Mouse (Mus musculus) bone marrow macrophage, adult 2 months (primary cell): ENCODE measurements around the gene Atp6v1g3.

Source experiments
- CTCF ChIP-seq: IDR thresholded peaks from 2 replicates; pipeline ENCODE4 v1.5.1; 2012; ENCODE audit warnings: low read depth, mild to moderate bottlenecking, low read length, moderate library complexity
- POLR2A ChIP-seq: IDR thresholded peaks from 2 replicates; pipeline ENCODE4 v1.6.1; 2012; ENCODE audit warnings: mild to moderate bottlenecking, low read depth, low read length, borderline replicate concordance

- TF ChIP-seq POLR2A (no peak), CTCF (no peak)
Observed at GRCm38 (mm10) chr1:138258758-138259157, 14.8 kb upstream of the Atp6v1g3 start.
